Mouse (Mus musculus): Measurements from ENCODE around the gene Reep3.

The Reep3 gene

GRCm38 (mm10) chr10:67053475-67053874 is 43.3 kb downstream of the Reep3 start:
- no peak for DNase-seq (ENCODE audit: low read depth in 1 of 2, low spot score in 2 of 2)

DNA sequence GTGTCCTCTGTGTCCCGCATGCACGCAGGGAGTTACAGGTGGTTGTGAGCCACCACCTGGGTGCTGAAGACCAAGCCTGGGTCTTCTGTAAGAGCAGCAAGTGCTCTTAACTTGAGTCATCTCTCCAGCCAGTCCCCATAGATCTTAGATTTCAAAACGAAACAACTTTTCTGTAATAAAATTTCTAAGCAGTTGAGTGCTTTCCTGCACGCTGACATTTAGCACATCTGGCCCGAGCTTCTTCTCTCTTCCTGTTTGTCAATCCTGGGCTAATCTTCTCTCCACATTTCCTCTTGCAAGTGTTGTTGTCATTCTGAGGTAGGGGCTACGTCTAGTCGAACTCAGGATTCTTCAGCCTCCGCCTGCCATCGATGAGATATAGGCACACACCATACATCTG is 44.3 kb downstream of the Reep3 start:
- no peak for DNase-seq (ENCODE audit: low read depth in 1 of 2, low spot score in 2 of 2)

DNA sequence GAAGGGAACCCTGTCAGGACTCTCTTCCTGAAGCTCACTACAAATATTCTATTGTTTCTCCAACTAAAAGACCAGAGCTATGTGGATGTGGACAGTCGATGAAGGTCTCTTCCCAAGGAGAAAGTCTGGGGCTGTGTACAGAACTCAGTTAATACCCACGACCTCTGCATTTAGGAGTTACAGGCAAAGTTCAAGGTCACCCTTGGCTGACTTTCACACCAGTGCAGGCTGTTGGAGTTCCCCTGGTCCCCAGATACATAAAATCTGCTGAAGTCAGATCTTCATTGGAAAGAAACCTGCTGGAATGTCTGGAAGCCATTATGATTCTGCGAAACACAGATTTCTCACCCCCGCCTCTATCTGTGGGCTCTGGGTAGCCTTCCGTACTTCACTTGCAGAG is 45.3 kb downstream of the Reep3 start:
- no peak for DNase-seq (ENCODE audit: low read depth in 1 of 2, low spot score in 2 of 2)

GRCm38 (mm10) chr10:67050766-67051165 is 46.0 kb downstream of the Reep3 start:
- no peak for DNase-seq (ENCODE audit: low read depth in 1 of 2, low spot score in 2 of 2)

DNA sequence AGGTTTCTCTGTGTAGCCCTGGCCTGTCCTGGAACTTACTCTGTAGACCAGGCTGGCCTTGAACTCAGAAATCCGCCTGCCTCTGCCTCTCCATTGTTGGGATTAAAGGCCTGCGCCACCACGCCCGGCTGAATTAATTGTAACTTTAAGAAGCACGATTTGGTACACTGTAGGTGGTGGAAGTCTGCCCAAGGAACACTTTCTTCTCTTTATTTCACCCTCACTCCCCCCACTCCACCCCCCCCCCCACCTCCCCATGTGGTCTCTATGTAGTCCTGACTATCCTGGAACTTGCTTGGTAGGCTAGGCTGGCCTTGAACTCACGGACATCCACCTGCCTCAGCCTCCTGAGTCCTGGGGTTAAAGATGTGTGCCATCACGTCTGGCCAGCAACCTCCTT is 47.1 kb downstream of the Reep3 start:
- no peak for DNase-seq (ENCODE audit: low read depth in 1 of 2, low spot score in 2 of 2)

DNA sequence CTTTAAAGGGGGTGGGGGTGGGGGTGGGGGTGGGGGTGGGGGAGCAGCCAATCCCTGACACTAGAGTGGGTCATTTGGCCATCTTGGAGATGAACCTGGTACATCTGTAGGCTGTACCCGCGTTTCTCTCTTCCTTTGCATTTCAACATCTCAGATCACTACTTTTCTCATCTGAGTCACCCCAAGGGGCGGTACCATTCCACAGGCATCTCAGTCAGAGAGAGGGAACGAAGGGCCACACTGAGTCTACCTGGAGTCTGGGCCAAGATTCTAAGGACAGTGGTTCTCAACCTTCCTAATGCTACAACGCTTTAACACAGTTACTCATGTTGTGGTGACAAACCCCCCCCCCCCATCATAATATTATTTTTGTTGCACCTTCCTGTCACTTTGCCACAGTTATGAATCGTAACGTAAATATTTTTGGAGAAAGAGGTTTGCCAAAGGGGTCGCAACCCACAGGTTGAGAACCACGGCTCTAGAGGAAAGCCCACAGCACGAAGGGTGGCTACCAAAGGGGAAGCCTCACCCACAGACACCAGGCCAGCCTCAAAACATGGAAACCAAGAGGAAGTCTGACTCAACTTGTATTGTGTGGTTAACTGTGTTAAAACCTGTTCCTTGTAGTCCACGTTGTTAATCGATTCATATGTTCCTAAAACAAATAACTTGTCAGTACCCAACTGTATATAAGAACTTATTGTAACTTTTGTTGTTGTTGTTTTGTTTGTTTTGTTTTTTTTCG is 47.7 kb downstream of the Reep3 start:
- DNase-seq (ENCODE audit: low read depth in 1 of 2, low spot score in 2 of 2): no peak

DNA sequence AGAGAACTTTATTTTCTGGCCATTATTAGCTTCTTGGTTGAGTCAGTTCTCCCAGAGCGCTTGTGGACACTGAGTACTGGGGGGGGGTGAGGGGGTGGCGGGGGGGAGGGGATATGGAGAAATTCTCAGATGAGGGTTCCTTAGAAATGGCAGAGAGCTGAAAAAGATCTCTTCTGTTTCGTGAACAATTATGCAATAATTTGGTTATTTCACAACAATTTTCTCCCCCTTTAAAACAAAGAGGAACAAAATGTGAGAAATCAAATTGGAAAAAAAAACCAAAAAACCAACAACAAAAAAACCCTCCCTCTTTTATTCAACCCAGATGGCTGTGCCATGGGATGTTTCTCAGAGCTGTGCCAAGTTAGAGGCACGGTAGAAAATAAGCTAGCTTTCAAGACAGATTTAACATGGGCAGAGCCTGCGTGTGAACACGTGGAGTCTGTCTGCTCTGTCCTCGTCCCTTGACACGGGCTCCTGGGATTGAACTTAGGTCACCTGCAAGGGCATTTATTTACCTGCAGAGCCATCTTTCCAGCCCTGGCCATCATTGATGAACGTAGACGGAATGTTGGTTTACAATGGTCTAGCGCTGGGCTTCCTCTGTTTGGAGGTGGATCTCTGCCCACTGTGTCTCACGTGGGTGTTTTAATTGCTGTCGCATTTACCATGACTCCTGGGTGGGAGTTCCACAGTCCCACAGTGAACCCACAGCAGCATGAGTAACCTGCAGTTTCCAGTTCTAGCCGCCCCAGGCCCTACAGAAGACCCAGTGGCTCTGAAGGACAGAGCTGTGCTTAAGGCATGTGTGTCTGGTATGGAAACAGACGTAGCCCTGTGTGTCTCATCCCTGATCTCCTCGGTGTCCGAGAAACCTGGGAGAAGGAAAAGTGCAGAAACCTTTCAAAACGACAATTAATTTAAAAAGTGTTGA is 48.8 kb downstream of the Reep3 start:
- no peak for DNase-seq (ENCODE audit: low read depth in 1 of 2, low spot score in 2 of 2)

- no peak for DNase-seq (ENCODE audit: low read depth in 1 of 2, low spot score in 2 of 2)
Measured at GRCm38 (mm10) chr10:67045192-67045899, 51.4 kb downstream of the Reep3 start.

DNA sequence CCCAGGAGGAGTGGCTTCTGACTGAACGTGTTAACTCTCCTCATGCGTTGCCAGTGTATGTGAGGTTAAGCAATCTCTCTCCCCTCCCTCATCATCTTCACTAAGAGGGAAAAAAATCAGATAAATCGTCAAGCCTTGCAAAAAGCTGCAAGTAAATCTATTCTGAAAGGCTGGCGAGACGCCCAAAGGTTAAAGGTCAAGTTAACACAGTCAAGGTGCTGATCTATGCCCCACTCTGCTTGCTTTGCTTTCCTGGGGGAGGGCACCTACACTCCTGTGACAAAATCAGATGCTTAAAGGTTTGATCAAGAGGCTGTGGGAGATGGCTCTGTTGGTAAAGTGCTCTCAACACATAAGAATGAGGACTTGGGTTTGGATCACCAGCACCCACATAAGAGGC is 52.4 kb downstream of the Reep3 start:
- DNase-seq (ENCODE audit: low read depth in 1 of 2, low spot score in 2 of 2): no peak

DNA sequence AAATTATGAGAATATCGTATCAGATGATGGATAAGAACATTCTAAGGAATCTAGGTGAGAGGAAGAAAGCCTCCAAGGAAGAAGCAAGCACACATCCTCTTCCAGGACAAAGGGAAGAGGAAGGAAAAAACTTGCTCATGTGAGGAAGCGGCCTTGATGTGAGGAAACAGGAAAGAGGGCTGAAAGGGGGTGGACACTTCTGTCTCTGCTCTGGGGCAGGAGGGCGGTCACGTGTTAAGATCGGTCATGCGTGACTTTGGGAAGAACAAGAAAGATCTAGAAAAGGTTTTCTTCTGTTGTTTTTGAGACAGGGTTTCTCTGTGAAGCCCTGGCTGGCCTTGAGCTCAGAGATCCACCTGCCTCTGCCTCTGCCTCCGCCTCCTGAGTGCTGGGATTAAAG is 53.5 kb downstream of the Reep3 start:
- DNase-seq (ENCODE audit: low read depth in 1 of 2, low spot score in 2 of 2): peak in 1 of 2 experiments; percentile 17

DNA sequence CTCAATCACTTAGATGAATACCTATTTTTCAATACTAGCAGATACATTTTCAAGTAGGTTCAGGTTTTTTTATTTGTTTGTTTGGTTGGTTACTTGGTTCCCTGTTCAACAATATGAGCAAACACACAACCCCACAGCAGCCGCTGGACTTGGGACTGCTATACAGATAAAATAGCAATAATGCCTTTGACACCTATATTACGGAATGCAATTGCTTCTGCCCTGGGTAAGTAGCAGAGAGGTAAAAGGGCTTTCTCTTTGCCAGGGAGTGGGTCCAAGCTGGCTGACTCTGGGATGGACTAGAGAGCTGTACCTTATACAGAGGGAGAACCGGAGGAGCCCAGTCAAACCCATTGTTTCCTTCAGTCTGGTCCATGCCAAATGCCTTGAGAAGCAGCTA is 56.3 kb downstream of the Reep3 start:
- no peak for DNase-seq (ENCODE audit: low read depth in 1 of 2, low spot score in 2 of 2)

GRCm38 (mm10) chr10:67039001-67039400 is 57.7 kb downstream of the Reep3 start:
- DNase-seq (ENCODE audit: low read depth in 1 of 2, low spot score in 2 of 2): no peak

GRCm38 (mm10) chr10:67036542-67036941 is 60.2 kb downstream of the Reep3 start:
- no peak for DNase-seq (ENCODE audit: low read depth in 1 of 2, low spot score in 2 of 2)

DNA sequence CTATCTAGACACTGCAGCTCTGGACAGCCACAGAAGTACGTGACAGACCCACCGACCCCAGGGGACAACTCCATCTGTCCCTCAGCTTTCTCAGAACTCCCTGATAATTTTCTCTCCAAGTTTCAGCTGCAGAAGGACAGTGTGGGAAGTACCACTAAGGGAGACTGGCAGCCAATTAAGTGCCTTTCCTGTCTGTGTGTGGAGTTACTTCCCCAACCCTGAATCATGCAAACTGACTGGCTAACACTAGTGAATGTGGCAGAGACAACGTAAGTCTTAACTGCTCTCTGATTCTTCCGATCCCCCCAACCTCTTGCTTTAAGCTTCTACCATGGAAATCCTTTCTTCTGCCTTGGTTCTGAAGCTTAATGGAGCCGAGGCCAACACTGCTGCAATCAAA is 60.6 kb downstream of the Reep3 start:
- DNase-seq (ENCODE audit: low read depth in 1 of 2, low spot score in 2 of 2): no peak

- DNase-seq (ENCODE audit: low read depth in 1 of 2, low spot score in 2 of 2): no peak
Measured at GRCm38 (mm10) chr10:67031186-67031585, 65.6 kb downstream of the Reep3 start.

DNA sequence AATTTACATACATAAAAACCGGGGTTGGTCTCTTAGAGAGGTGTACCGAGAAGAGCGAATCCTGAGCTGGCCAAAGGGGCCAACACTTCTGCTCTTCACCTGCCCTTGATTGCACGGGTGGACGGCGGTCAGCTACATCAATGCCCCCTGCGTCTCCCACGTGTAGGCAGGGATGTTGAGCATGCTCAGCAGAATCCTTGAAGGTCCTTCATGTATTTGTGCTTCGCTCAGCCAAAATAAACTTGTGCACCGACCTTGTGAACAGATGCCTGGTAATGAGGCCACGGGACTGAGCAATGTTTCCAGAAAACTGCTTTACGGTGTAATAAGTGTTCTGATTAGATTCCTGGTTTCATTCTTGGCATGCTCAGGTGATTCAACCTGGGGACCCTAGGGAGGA is 67.4 kb downstream of the Reep3 start:
- DNase-seq (ENCODE audit: low read depth in 1 of 2, low spot score in 2 of 2): no peak

DNA sequence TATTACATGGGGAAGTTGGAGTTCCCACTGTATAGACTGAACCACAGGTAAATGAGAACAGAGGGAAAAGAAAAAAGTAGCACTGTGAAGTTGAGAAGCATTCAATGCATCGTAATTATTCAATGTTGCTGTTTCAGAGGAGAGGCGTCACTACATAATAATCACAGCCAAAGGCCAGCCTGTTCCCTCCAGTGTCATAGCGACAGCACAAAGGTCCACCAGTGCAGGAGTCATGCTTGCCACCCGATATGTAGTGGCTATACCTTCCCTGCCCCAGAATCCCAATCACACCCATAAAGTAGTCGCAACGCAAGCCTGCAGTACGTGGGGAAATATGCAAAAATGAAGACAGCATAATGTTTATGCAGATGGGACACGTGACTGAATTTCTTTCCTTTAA is 70.4 kb downstream of the Reep3 start:
- DNase-seq (ENCODE audit: low read depth in 1 of 2, low spot score in 2 of 2): no peak

- peak; percentile 55 to 70 for DNase-seq (ENCODE audit: low read depth in 1 of 2, low spot score in 2 of 2)
Measured at GRCm38 (mm10) chr10:67025573-67026236, 71.0 kb downstream of the Reep3 start.

- no peak for DNase-seq (ENCODE audit: low read depth in 1 of 2, low spot score in 2 of 2)
Measured at GRCm38 (mm10) chr10:67024391-67024790, 72.4 kb downstream of the Reep3 start.

DNA sequence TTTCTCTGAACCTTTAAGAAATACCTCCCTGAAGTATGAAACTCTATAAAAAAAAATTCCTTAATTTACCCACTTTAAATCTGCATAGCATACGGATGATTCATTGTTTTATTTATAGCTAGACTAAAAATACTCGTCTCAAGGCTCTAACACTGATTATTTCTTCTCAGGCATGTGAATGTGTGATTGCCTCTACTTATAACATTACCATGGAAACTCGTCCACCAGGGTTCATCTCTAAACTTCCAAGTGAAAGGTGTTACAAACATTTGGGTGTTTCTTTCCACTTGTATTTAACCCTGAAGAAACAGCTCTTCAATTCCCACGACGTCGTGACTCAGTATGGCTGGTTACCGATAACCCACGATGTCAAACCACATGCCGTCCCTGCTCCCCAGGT is 73.7 kb downstream of the Reep3 start:
- no peak for DNase-seq (ENCODE audit: low read depth in 1 of 2, low spot score in 2 of 2)

DNA sequence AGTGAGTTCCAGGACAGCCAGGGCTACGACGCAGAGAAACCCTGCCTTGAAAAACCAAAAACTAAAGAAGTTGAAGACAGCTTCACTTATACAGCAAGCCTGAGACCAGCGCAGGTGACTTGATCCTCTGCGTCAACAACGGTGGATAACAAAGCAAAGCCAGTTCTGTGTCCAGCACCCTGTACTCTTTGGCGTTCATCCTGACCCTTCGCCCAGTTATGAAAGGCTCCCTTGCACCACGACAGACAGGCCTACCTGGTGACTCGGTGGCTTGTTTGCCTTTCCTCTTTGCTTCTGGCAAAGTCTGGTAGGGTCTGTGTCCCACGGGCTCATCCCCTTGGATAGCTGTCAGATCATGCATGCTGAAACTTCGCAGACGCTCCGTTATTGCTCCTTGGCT is 75.3 kb downstream of the Reep3 start:
- no peak for DNase-seq (ENCODE audit: low read depth in 1 of 2, low spot score in 2 of 2)
